Mouse (Mus musculus) liver, embryonic 14.5 days (tissue): ENCODE measurements around the gene Osr1.

Experiments used
- CTCF ChIP-seq: IDR thresholded peaks from 2 replicates; pipeline ENCODE4 v1.5.1; 2016; ENCODE audit warnings: antibody characterized with exemption, low read depth, control low read depth
- EP300 ChIP-seq: IDR thresholded peaks from 2 replicates; pipeline ENCODE4 v1.6.1; 2016; ENCODE audit warnings: antibody characterized with exemption, low read depth

DNA sequence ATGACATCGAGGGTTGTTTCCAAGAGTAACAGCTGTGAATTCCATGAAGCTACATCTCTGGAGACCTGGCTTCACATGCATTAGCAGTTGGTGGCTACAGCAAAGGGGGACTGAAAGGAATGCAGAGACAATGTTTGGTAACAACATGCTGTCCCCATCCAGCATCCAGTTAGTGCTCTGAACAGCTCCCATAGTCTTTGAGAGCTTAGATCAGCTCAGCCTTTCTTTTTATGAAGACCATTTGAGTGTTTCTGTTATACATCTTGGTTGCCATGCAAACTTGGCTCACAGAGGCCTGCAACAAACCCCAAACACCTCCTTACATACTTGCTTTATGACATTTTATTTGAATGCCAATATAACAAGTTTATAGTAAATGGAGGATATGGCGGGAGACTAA is 19.6 kb upstream of the Osr1 start:
- no peak for TF ChIP-seq CTCF
- TF ChIP-seq EP300, result no peak
